Mouse (Mus musculus): ENCODE measurements at regions not wholly inside any gene's neighbourhood (a gene's known extent, or its start where the extent isn't known, plus 50 kb on each side); places are given as distances from the start of the nearest gene placed in this dataset.

DNA sequence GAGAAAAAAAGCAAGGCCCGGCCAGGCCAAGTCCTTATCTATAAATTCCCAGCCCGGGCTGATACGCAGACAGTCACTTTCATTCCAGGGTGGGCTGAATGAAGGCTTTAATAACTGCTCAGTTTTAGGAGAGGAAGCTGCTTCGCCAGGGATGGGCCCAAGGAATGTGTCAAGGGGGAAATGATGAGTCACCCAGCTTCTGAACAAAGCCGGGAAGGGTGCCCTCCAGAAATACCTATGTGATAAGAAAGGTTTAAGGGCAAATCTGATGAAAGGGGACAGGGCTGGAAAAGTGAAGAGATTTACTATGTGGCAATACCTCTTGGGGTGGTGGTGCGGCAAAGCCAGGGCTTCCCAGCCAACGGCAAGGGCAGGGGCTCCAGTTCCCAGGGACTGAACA is 145.6 kb downstream of the Samd5 start:
- no peak overlapping the region for H3K27ac ChIP-seq (replicated peaks)
- H3K9ac ChIP-seq: no peak overlapping the region
- H3K4me3 ChIP-seq: no peak overlapping the region
- no peaks in the 10 kb centered on the region for H3K9me3 ChIP-seq
- no peaks in the 10 kb centered on the region for H3K36me3 ChIP-seq
- no peak for ATAC-seq (ENCODE audit: low read depth)
- WGBS: 51% methylated on average over 7 of the region's 7 CpGs
- no peaks in the 10 kb centered on the region for H3K27me3 ChIP-seq
- H3K4me2 ChIP-seq: no peak overlapping the region
- H3K4me1 ChIP-seq (replicated peaks): peaks cover 9% of the 10 kb centered on the region; the same call in 1 of the 2 replicates

DNA sequence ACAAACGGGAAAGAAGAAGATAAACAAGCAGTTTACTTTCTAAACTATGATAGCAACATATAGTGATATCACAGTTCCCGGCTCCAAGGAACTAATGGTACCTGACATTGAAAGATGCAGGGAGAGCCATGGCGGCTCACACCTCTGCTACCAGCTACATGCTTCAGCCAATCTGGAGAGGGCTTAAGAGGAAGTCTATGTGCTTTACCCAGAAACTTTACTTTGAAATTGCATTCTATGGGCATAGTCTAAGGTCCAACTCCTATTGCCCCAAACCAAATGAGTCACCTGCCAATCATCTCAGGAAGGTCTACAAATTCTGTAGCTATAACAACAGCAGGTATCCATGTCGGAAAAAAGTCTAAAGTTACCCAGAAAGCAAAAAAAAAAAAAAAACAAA is 146.9 kb downstream of the Samd5 start:
- WGBS: 87% methylated on average over 4 of the region's 4 CpGs
- H3K27ac ChIP-seq (replicated peaks): no peak overlapping the region
- H3K4me2 ChIP-seq: no peak overlapping the region
- H3K36me3 ChIP-seq: no peaks in the 10 kb centered on the region
- no peaks in the 10 kb centered on the region for H3K9me3 ChIP-seq
- no peak overlapping the region for H3K4me3 ChIP-seq
- H3K9ac ChIP-seq: no peak overlapping the region
- peaks cover under 1% of the 10 kb centered on the region; the same call in 1 of the 2 replicates for H3K27me3 ChIP-seq
- peaks cover 5% of the 10 kb centered on the region; the same call in 1 of the 2 replicates for H3K4me1 ChIP-seq (replicated peaks)
- no peak for ATAC-seq (ENCODE audit: low read depth)

DNA sequence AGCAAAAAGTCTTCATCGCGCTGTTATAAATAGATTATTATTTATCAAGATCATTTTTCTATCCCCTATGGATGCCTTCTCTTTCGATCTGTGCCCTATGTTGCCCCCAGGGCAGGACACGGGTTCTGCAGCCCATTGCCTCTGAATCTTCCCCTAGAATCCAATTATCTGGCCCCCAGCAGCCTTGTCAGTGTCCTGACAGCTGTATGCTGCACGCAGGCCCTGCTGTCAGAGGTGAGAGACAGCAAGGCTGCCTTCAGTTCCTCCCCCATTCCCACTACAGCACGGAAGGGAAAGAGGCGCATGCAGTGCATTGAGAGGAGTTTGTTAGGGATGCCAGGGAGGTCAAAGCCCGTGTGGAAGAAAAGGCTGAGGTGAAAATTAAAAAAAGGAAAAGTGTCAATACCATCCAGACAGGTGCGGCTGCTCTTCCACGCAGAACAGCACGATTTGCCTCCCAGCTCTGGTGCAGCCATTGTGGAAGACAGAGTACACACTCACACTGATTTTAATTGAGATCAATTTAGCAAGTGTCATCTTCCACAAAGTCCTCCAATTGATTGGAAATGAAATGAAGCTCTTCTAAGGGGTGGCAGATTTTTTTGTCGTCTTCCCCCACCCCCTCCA is 165.1 kb downstream of the Samd5 start:
- Histone ChIP-seq H3K27ac (replicated peaks) (no peak overlapping the region; the same call in 1 of the 2 replicates), H3K9ac (no peak overlapping the region), H3K4me3 (no peak overlapping the region), H3K36me3 (no peaks in the 10 kb centered on the region), H3K27me3 (no peaks in the 10 kb centered on the region), H3K9me3 (no peaks in the 10 kb centered on the region), H3K4me1 (replicated peaks) (peaks cover 9% of the 10 kb centered on the region), H3K4me2 (no peak overlapping the region)
- WGBS: 62% methylated on average over 12 of the region's 12 CpGs
- ATAC-seq (ENCODE audit: low read depth): no peak

DNA sequence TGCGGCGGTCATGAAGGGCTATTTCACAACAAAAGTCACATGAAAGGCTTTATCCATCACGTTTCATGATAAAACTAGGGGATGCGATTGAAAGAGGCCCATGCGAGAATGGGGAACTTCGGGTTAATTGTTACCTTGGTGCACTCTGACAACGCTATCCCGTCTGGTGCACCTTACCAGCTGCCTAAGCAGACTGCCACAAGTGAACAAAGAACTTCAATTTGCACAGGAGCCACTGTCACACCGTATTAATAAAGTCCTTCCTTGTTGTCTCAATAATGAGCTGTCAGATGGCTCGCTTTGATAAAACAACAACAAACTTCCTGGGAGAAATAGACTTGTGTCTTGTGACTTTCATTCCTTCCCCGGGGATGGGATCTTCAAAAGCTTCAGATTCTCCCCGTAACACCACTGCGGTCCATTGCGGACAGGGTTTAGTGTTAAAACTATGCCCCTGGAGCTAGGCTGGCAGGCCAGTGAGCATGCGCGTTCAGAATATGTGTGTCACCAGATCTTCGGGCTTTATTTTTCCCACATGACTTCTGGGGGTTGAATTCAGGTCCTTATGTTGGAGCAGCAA is 165.8 kb downstream of the Samd5 start:
- 84% methylated on average over 17 of the region's 17 CpGs for WGBS
- H3K4me3 ChIP-seq: no peak overlapping the region
- no peaks in the 10 kb centered on the region for H3K36me3 ChIP-seq
- H3K4me2 ChIP-seq: no peak overlapping the region
- H3K27me3 ChIP-seq: no peaks in the 10 kb centered on the region
- no peak overlapping the region for H3K27ac ChIP-seq (replicated peaks)
- H3K4me1 ChIP-seq (replicated peaks): peaks cover 9% of the 10 kb centered on the region
- no peaks in the 10 kb centered on the region for H3K9me3 ChIP-seq
- no peak overlapping the region for H3K9ac ChIP-seq
- no peak for ATAC-seq (ENCODE audit: low read depth)

DNA sequence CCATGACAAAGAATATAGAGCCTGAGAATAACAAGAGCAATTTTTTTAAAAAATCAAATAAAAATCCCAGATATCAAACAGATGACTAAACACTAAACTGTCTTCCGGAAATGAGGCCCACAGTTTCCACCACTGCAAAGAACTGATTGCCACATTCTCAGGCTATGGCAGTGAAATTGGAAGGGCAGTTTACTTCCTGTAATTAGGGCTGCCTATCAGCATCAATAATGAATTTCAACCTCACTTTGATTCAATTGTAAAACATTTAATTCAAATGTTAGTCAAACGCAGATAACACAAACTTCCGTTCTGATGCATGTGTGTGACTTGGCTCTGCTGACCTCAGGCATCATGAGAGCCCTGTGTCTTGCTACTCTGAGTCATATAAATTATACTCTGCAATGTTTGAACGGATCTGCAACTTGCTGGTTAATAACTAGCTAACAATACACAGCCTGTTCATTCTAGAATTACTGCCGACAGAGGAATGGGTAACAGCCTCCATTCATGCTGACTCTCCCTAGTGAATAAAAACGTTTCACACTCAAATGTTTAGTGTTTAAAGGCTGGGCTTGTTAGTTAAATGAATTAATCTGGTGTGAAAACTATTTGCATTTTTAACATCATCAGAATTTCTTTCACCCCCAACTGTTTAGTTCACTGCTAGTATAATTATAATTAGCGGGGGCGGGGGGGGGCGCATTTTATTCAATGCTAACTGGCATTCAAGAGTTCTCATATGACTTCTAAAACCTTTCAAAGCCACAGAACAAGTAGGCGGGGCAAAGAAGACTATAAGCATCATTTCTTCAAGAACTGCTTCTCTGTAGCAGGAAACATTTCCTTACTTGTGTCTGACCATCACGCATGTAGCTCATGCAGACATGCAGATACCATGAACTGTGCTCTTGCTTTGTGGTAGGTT is 171.2 kb downstream of the Samd5 start:
- no peaks in the 10 kb centered on the region for H3K36me3 ChIP-seq
- H3K27ac ChIP-seq (replicated peaks): no peak overlapping the region
- H3K9me3 ChIP-seq: no peaks in the 10 kb centered on the region
- ATAC-seq (ENCODE audit: low read depth): peak; percentile 59; the same call in 1 of the 2 replicates
- H3K9ac ChIP-seq: no peak overlapping the region
- WGBS: 44% methylated on average over 11 of the region's 11 CpGs
- H3K4me3 ChIP-seq: no peak overlapping the region
- no peaks in the 10 kb centered on the region; the same call in 1 of the 2 replicates for H3K4me1 ChIP-seq (replicated peaks)
- no peaks in the 10 kb centered on the region for H3K27me3 ChIP-seq
- H3K4me2 ChIP-seq: no peak overlapping the region

DNA sequence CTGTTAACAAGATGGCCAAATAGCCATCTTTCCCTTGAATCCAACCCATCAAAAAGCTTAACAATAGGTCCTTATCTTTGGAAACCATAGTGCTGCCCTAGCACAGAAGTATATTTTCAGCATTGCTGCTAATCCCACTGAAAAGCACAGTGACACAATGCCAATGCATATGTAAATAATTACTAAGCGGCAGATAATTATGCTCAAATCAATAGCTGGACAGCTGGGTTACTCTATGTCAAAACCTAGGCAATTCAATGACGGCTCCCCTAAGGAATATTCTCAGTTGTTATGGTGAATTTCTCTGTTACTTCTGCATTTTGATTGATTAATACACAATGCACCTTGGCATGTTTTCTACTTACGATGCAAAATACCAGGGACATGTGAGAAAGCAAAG is 176.5 kb downstream of the Samd5 start:
- no peak overlapping the region for H3K4me2 ChIP-seq
- WGBS: 61% methylated on average over 3 of the region's 3 CpGs
- H3K4me3 ChIP-seq: no peak overlapping the region
- H3K27ac ChIP-seq (replicated peaks): no peak overlapping the region
- no peak overlapping the region for H3K9ac ChIP-seq
- no peaks in the 10 kb centered on the region for H3K9me3 ChIP-seq
- H3K27me3 ChIP-seq: no peaks in the 10 kb centered on the region; the same call in 1 of the 2 replicates
- no peaks in the 10 kb centered on the region for H3K36me3 ChIP-seq
- peaks cover 8% of the 10 kb centered on the region; the same call in 1 of the 2 replicates for H3K4me1 ChIP-seq (replicated peaks)
- no peak for ATAC-seq (ENCODE audit: low read depth)

DNA sequence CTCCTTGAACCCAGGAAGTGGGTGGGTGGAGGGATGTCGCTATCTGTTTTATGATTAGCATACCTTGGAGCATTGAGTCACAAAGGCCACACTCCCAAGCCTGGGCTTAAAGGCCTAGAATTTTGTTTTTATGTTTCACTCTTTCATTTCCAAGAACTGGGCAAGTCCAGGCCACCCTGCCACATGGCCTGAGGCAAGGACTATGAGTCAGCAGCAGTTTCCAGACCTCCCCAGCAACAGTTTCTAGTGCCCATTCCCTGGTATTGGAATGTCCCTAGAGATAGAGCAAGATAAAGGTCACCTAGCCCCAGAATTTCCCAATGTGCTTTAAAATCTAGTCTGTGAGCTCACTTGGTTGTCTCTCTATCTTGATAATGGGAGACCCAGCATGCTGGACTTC is 178.0 kb downstream of the Samd5 start:
- ATAC-seq (ENCODE audit: low read depth): no peak
- peaks cover 8% of the 10 kb centered on the region; the same call in 1 of the 2 replicates for H3K4me1 ChIP-seq (replicated peaks)
- WGBS: 75% methylated on average over 1 of the region's 1 CpGs

DNA sequence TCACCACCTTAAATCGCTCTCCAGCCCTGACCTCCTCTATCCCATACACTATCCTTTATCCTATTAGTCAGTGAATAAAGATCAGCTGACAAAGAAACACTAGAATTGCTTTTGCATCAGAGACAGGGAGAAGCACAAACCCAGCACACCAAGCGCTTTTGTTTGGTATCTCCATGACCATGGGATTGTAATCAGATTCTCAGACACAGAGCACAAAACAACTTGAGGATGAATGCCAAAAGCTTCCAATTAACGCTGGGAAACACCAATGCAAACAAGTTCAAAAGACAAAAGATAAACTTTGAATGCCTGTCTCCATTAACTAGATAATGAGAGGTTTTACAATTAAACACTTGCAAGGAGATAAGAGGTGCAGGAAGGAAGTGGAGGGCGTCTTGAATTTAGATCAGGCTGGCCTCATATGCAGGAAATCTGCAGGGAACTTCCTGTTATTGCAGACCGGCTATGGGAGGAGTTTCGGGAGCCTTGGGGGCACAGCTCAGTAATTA is 179.8 kb downstream of the Samd5 start:
- no peaks in the 10 kb centered on the region for H3K9me3 ChIP-seq
- peaks cover 9% of the 10 kb centered on the region; the same call in 1 of the 2 replicates for H3K4me1 ChIP-seq (replicated peaks)
- no peak overlapping the region for H3K27ac ChIP-seq (replicated peaks)
- H3K27me3 ChIP-seq: no peaks in the 10 kb centered on the region; the same call in none of the 2 replicates
- H3K4me2 ChIP-seq: no peak overlapping the region
- 29% methylated on average over 6 of the region's 6 CpGs for WGBS
- ATAC-seq (ENCODE audit: low read depth): no peak
- no peaks in the 10 kb centered on the region for H3K36me3 ChIP-seq
- no peak overlapping the region for H3K4me3 ChIP-seq
- H3K9ac ChIP-seq: no peak overlapping the region

More for the DNA sequence above, 178.0 kb downstream of the Samd5 start:
- Histone ChIP-seq H3K36me3 (no peaks in the 10 kb centered on the region), H3K9me3 (no peaks in the 10 kb centered on the region), H3K9ac (no peak overlapping the region), H3K4me2 (no peak overlapping the region), H3K27me3 (no peaks in the 10 kb centered on the region; the same call in 1 of the 2 replicates), H3K27ac (replicated peaks) (no peak overlapping the region), H3K4me3 (no peak overlapping the region)

DNA sequence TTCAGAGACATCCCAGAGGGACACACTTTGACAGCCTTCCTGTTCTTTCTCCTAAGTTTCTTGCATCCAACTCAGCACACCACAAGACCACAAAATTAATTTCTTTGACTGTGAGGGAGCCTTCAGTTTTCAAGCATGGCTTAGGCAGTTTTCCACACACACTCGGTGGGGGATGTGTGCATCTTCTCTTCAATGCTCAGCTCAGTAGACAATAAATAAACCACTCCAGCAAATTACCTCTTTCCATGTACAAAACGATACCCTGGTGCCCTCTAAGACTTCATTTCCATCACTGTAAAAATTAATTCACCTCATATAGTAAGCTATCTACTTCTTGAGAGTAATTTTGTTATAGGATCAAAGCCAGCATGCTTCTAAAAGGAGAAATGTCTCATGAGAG is 184.6 kb downstream of the Samd5 start:
- no peak overlapping the region for H3K4me3 ChIP-seq
- H3K4me2 ChIP-seq: no peak overlapping the region
- no peak overlapping the region for H3K9ac ChIP-seq
- H3K27ac ChIP-seq (replicated peaks): no peak overlapping the region
- H3K27me3 ChIP-seq: no peaks in the 10 kb centered on the region; the same call in none of the 2 replicates
- ATAC-seq (ENCODE audit: low read depth): peak; percentile 77
- no peaks in the 10 kb centered on the region for H3K36me3 ChIP-seq
- no peaks in the 10 kb centered on the region for H3K9me3 ChIP-seq
- H3K4me1 ChIP-seq (replicated peaks): peaks cover 20% of the 10 kb centered on the region
- WGBS: 47% methylated on average over 2 of the region's 2 CpGs

DNA sequence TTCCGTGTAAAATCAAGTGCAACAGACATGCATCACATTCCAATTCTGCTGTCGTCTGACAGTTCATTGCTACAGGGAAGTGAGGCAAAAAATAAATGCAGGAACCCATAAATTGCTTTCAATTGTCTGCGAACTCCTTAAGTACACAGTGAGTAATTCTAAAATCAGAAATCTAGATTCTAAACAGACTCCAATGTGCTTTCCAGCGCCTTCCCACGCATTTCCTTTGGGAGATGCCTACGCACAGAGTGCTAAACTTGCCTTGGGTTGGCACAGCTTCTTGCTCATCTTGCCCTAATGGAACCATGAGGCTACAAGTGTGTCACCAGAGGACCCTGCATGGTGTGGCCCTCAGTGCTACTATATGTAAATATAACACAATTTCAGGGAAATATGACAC is 212.6 kb downstream of the Samd5 start:
- no peaks in the 10 kb centered on the region for H3K27me3 ChIP-seq
- no peak overlapping the region for H3K9ac ChIP-seq
- no peaks in the 10 kb centered on the region for H3K9me3 ChIP-seq
- H3K4me1 ChIP-seq (replicated peaks): no peaks in the 10 kb centered on the region
- 76% methylated on average over 6 of the region's 6 CpGs for WGBS
- no peak for ATAC-seq (ENCODE audit: low read depth)
- no peak overlapping the region for H3K4me3 ChIP-seq
- H3K4me2 ChIP-seq: no peak overlapping the region
- H3K36me3 ChIP-seq: no peaks in the 10 kb centered on the region
- H3K27ac ChIP-seq (replicated peaks): no peak overlapping the region

DNA sequence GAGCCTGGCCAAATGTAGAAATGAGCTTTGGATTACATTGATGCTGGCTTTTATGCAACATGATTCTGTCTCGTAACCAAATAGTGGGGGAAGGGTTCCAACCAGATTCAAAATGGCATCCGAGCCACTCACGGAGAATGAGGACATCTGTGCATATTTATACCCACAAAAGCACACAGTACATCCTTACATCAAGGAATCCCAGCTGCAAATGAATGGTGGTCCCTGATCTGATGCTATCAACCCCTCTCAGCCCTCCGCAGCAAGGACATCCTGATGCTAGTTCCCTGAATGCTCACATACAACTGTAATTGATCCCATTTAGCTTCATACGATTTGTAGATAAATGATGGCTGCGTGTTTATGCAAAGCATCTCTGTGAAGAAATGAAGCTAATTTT is 215.9 kb downstream of the Samd5 start:
- no peak overlapping the region for H3K4me2 ChIP-seq
- H3K27ac ChIP-seq (replicated peaks): no peak overlapping the region
- 79% methylated on average over 6 of the region's 6 CpGs for WGBS
- no peaks in the 10 kb centered on the region for H3K9me3 ChIP-seq
- ATAC-seq (ENCODE audit: low read depth): no peak
- H3K4me1 ChIP-seq (replicated peaks): no peaks in the 10 kb centered on the region
- H3K9ac ChIP-seq: no peak overlapping the region
- H3K4me3 ChIP-seq: no peak overlapping the region
- no peaks in the 10 kb centered on the region for H3K36me3 ChIP-seq
- no peaks in the 10 kb centered on the region for H3K27me3 ChIP-seq

DNA sequence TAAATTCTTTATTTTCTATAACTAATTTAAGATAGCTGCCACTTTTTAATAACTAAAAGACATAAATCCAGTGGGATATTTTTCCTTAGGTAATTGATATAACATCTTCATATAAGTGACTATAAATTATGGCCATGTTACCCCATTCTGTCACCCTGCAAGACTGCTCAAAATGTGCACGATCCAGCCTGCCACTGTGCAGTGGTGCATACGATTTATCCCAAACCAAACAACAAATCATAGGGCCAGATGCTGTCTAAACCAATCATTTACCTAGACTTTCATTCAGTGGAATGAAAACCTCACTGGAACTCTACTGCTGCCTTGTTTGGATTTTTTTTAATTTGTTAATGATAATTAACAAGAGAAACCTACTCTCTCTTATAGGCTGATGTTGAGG is 216.5 kb downstream of the Samd5 start:
- no peaks in the 10 kb centered on the region for H3K9me3 ChIP-seq
- ATAC-seq (ENCODE audit: low read depth): no peak
- H3K9ac ChIP-seq: no peak overlapping the region
- no peak overlapping the region for H3K4me3 ChIP-seq
- H3K27ac ChIP-seq (replicated peaks): no peak overlapping the region
- H3K36me3 ChIP-seq: no peaks in the 10 kb centered on the region
- no peaks in the 10 kb centered on the region for H3K27me3 ChIP-seq
- no peak overlapping the region for H3K4me2 ChIP-seq
- H3K4me1 ChIP-seq (replicated peaks): no peaks in the 10 kb centered on the region
- 53% methylated on average over 2 of the region's 2 CpGs for WGBS

All from neural tube, embryonic 13.5 days (tissue).